Mouse (Mus musculus): Measurements from ENCODE around the gene Gm8362.
"Not testable (repeated sequence)": the region's sequence is repeated elsewhere in the genome, so short reads cannot be mapped to it uniquely, and the experiment has no call there.

The Gm8362 gene

DNA sequence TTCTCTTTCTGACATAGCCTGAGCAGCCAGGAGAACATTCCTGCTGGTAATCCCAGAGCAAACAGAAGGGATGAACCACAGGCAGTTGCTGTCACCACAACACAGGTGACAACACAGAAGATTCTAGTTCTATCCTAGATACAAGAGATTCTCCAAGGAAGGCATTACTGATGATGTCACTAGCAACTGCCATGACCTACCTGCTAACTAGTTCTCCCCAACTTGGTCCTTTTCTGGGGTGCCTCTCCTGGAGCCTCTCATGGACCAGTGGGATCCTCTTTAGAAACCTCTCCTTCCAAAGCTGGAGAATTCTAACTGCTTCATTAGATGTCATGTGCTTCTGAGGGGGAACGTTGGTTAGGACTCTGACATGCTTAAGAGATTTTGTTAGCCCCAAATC, at the start of gene Gm8362:
Gene Gm8362 (minus strand): TSS at position 101 of the 400 bp plus-strand sequence.
- DNase-seq, result not testable (repeated sequence)

DNA sequence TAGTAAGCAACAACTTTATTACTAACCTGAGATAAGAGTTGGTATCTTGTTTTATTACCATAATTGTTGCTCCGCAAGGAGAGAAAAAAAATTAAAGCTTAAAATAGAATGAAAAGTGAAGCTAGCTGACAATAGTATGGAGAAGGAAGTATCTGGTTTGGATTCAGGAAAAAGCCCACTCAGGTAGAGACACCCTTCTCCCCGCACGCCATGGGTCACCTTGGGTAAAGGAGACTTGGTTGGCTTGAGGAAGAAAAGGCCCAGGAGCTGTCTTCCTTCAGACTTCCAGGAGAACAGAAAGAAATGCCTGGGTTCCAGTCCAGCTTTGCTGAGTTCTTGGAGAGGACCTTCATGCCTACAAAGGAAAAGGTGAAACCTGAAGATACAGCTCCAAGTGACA, 49.1 kb upstream of the Gm8362 start:
- not testable (repeated sequence) for DNase-seq

DNA sequence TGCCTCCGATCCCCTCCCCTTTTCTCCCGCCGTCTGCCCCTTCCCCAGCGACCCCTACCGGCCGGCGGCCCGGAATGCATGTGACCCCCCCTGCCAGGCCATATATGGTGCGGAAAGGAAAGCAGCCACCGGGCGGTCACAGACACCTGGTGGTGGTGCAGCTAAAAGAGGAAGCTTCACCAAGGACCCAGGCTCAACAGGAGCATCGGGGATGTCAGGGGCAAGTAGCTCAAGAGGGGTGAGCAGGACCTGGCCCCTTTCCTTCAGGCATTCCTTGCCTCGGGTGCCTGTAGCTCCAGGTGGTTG, 17.0 kb downstream of the Gm8362 start:
- peak; percentile 43 for DNase-seq

- DNase-seq, result peak; percentile 25
These were observed 17.6 kb downstream of the Gm8362 start for GRCm38 (mm10) chr14:6756384-6757230.

DNA sequence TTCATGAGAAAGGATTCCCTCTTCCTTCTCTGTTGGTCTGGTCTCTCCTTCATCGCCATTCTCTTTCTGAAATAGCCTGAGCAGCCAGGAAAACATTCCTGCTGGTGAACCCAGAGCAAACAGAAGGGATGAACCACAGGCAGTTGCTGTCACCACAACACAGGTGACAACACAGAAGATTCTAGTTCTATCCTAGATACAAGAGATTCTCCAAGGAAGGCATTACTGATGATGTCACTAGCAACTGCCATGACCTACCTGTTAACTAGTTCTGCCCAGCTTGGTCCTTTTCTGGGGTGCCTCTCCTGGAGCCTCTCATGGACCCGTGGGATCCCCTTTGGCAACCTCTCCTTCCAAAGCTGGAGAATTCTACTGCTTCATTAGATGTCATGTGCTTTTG, 32.0 kb downstream of the Gm8362 start, which contains the start of gene Gm3636:
Gene Gm3636 (minus strand): TSS at position 101 of the 400 bp plus-strand sequence.
- DNase-seq, result not testable (repeated sequence)

- DNase-seq, result not testable (repeated sequence)
These were observed 54.1 kb downstream of the Gm8362 start, which contains the start of gene Gm8050 for GRCm38 (mm10) chr14:6720151-6720550. Gene Gm8050, minus strand, starts transcription at chr14:6720251.
